Mouse (Mus musculus) cortical plate, adult 2 months (tissue): ENCODE measurements around the gene Ube2o.

Experiments
- CTCF ChIP-seq: fragments of 200-500 bp; IDR thresholded peaks from 2 replicates; pipeline ENCODE4 v1.5.1; 2011; ENCODE audit warnings: mild to moderate bottlenecking, control low read depth, low read length; ENCODE audit not compliant: insufficient read depth; ENCODE audit errors: extremely low read depth
- POLR2A ChIP-seq: fragments of 200-500 bp; IDR thresholded peaks from 2 replicates; pipeline ENCODE4 v1.6.1; 2011; ENCODE audit warnings: mild to moderate bottlenecking, low read length, control low read depth; ENCODE audit not compliant: insufficient read depth; ENCODE audit errors: extremely low read depth

DNA sequence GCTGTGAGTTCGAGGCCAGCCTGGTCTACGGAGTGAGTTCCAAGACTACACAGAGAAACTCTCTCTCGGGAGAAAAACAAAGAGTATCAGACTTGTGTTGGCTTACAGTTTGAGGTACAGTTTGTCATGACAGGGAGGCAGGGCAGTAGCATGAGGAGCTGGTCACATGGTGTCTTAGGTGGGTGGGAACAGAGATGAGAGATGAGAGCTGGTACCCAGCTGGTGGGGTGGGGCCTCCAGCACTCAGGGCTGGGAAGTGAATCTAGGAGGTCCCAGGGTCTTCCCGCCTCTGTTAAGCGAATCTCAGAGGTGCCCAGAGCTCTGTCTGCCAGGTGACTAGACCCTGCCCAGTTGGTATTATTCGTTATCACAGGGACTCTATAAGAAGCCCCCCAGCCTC is 48.2 kb upstream of the Ube2o start:
- TF ChIP-seq POLR2A (no peak), CTCF (no peak)
